10 mouse cellular contexts compared by ENCODE assay signal in the genomic region with DNA sequence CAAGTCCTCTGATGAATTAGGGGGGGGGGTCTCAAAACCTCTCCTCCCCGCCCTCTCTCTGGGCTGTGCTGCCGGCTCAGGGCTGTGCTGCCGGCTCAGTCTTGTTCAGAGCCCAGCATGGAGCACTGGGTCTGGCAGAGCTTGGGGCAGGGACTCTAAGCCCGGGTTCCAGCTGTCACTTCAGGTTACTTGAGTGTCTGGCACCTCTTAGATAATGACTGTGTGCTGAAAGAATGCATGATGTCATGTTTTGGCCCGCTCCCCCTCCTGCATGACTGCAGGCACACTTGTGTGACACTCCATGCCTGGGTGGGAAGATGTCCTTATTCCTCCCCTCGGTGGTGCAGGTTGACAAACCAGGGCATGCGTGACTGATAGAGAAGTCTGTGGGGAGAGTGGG. TPM values are rescaled to one million over a fixed set of nuclear protein-coding genes. Genes with fewer than 3 reads are reported as not detected.
A peak's percentile ranks its signal among the peaks of the same experiment; 100 is the strongest.
DNase-seq lines count a peak whose midpoint lies in the region; ATAC-seq and TF ChIP-seq lines count a peak whose summit lies in the region.
"Had no signal": no experiment of that assay in that cellular context is flagged by ENCODE, and none has a peak within 500 bp of the region (broad histone marks: within the 10 kb centered on the region; RNA-seq: fewer than 3 reads in every experiment).

No protein-coding gene starts in this region.

- 12% methylated on average over 7 of the region's 7 CpGs for WGBS in heart, postnatal 0 days

- no peak overlapping the region for H3K27ac ChIP-seq in heart, postnatal 0 days (ENCODE audit: low read depth)
- H3K27ac ChIP-seq: stomach, postnatal 0 days had no signal

- H3K9ac ChIP-seq in heart, postnatal 0 days (replicated peaks; ENCODE audit: low read depth, low read length): no peak overlapping the region

- H3K36me3 ChIP-seq in heart, postnatal 0 days (replicated peaks; ENCODE audit: control insufficient read depth, insufficient read depth, low read length): no peaks in the 10 kb centered on the region

- H3K27me3 ChIP-seq in heart, postnatal 0 days (ENCODE audit: control insufficient read depth, insufficient read depth, low read length): peaks cover 63% of the 10 kb centered on the region

- H3K9me3 ChIP-seq in heart, postnatal 0 days (replicated peaks; ENCODE audit: control insufficient read depth, low read length): no peaks in the 10 kb centered on the region

- DNase-seq in cerebellum, adult 18-20 months: peak; percentile 24 to 29
- peak; percentile 26 to 36 for DNase-seq in adrenal gland, postnatal 36 days
- peak; percentile 26 for DNase-seq in heart, postnatal 0 days (ENCODE audit: low spot score)
- peak; percentile 44 for DNase-seq in lung, postnatal 36 days
- DNase-seq in kidney, adult 8-10 months: no peak
- no peak for DNase-seq in right cerebral cortex, postnatal 25 days
- DNase-seq in frontal cortex, postnatal 36 days (ENCODE audit: low spot score in 2 of 2): no peak

- TF ChIP-seq EP300 in heart, postnatal 0 days (IDR thresholded peaks at IDR 0.05; ENCODE audit: low read depth): no peak

- no peak for TF ChIP-seq CTCF in heart, postnatal 0 days (IDR thresholded peaks at IDR 0.05; ENCODE audit: low read depth)

- peaks cover 17% of the 10 kb centered on the region for H3K4me1 ChIP-seq in heart, postnatal 0 days (ENCODE audit: control insufficient read depth, insufficient read depth)

- no peak for ATAC-seq in cerebellum, adult (ENCODE audit: insufficient number of reproducible peaks, low FRiP score, low TSS enrichment)
- peak; percentile 82 for ATAC-seq in heart, postnatal 0 days (ENCODE audit: insufficient read depth, low read depth)

- no peak overlapping the region for H3K4me3 ChIP-seq in heart, postnatal 0 days (ENCODE audit: low read depth, low read length)

- H3K4me2 ChIP-seq in heart, postnatal 0 days (ENCODE audit: low read depth, low read length): no peak overlapping the region

RNA-seq across cellular contexts. Expression of a gene that starts 3.4 kb away (rescaled TPM):
- 1 to 10 TPM in 1 of 2 experiments, under 1 TPM in 1; 0.36 to 1.1 TPM for total RNA-seq in adrenal gland, postnatal 36 days (2021)
- 0.04 and 0.58 TPM in 2 replicates for total RNA-seq in heart, postnatal 0 days (2014; rRNA removed; ENCODE audit: low replicate concordance)
- polyA plus RNA-seq in heart, postnatal 0 days (2015; fragmentation: Nextera tagmentation; extraction: Ambion mirVana): 0.11 and 0.14 TPM in 2 replicates
- total RNA-seq: neutrophil, adult 5-6 weeks had no signal

Comparison
In these comparisons a context has a peak if more than half of its experiments do, and no peak if none do; other contexts are left out.
1. DNase-seq: peak in cerebellum, adult 18-20 months (2 of 2), adrenal gland, postnatal 36 days (2 of 2), heart, postnatal 0 days (single experiment) and lung, postnatal 36 days (single experiment); none in kidney, adult 8-10 months (0 of 2), right cerebral cortex, postnatal 25 days (single experiment) and frontal cortex, postnatal 36 days (0 of 2).